Mouse (Mus musculus): Measurements from ENCODE around the gene Lama2. TPM values are rescaled to one million over a fixed set of nuclear protein-coding genes. Genes with fewer than 3 reads are reported as not detected.

Gene Lama2
- polyA plus RNA-seq, 1 experiment from 2014 or later: 22.3 TPM

DNA sequence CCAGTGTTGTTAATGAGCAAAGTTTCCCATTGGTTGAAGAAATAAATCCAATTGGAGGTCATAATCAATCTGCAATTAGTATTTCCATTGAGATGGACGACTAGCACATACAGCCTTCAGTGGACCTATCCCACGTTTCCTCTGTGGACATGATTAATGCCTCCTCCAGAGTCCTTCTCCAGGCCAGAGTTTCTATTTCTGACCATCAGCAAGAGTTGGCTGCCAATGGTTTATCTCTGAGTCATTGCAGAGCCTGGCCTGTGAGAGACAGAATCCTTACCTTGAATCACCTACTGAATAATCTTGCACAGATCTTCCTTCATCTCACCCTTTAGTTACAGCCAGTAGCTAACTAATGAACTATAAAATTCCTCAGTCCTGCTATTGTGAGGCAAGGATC, 86.3 kb downstream of the Lama2 start:
- Histone ChIP-seq H3K4me3 (no peak overlapping the region), H3K4me1 (no peaks in the 10 kb centered on the region), H3K27me3 (no peaks in the 10 kb centered on the region), H3K9ac (no peak overlapping the region), H3K27ac (no peak overlapping the region), H3K36me3 (no peaks in the 10 kb centered on the region), H3K9me3 (no peaks in the 10 kb centered on the region), H3K4me2 (no peak overlapping the region)
- 89% methylated on average over 2 of the region's 2 CpGs for WGBS
- no peak for ATAC-seq (ENCODE audit: insufficient number of reproducible peaks, insufficient read depth, low FRiP score, low TSS enrichment, low read depth)

GRCm38 (mm10) chr10:27508847-27509459, 110.6 kb downstream of the Lama2 start:
- WGBS: 77% methylated on average over 3 of the region's 3 CpGs
- Histone ChIP-seq H3K4me2 (no peak overlapping the region), H3K4me1 (no peaks in the 10 kb centered on the region), H3K27ac (no peak overlapping the region), H3K36me3 (no peaks in the 10 kb centered on the region), H3K9ac (no peak overlapping the region), H3K4me3 (no peak overlapping the region), H3K27me3 (no peaks in the 10 kb centered on the region), H3K9me3 (no peaks in the 10 kb centered on the region)
- no peak for ATAC-seq (ENCODE audit: insufficient number of reproducible peaks, insufficient read depth, low FRiP score, low TSS enrichment, low read depth)

GRCm38 (mm10) chr10:27500863-27501262, 118.7 kb downstream of the Lama2 start:
- no peaks in the 10 kb centered on the region for H3K36me3 ChIP-seq
- H3K9me3 ChIP-seq: no peaks in the 10 kb centered on the region
- no peak overlapping the region for H3K27ac ChIP-seq
- no peak overlapping the region for H3K4me2 ChIP-seq
- no peak overlapping the region for H3K4me3 ChIP-seq
- ATAC-seq (ENCODE audit: insufficient number of reproducible peaks, insufficient read depth, low FRiP score, low TSS enrichment, low read depth): no peak
- WGBS: 72% methylated on average over 3 of the region's 3 CpGs
- no peak overlapping the region for H3K9ac ChIP-seq
- no peaks in the 10 kb centered on the region for H3K27me3 ChIP-seq
- H3K4me1 ChIP-seq: no peaks in the 10 kb centered on the region

DNA sequence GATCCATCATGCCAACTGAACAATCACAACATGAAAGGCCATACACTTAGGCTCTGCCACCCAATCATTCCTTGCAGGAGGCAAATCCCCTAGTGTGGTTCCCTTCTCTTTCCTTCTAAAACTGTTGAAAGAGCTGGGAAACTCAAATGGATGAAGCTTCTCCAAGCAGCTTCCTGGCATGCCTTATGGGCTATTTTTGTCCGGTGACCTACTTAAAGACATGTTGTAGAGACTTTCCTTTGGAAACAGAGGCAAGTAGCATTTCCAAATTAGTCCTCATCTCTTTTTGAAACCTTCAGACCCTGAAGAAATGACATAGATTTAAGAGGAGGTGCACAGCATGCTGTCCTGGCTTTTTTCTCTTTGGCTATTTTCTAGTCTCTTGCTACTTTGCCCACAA, 131.1 kb downstream of the Lama2 start:
- Histone ChIP-seq H3K27me3 (no peaks in the 10 kb centered on the region), H3K9me3 (no peaks in the 10 kb centered on the region), H3K27ac (no peak overlapping the region), H3K4me2 (no peak overlapping the region), H3K36me3 (no peaks in the 10 kb centered on the region), H3K9ac (no peak overlapping the region), H3K4me1 (no peaks in the 10 kb centered on the region), H3K4me3 (no peak overlapping the region)
- no peak for ATAC-seq (ENCODE audit: insufficient number of reproducible peaks, insufficient read depth, low FRiP score, low TSS enrichment, low read depth)
- 89% methylated on average over 1 of the region's 1 CpGs for WGBS

DNA sequence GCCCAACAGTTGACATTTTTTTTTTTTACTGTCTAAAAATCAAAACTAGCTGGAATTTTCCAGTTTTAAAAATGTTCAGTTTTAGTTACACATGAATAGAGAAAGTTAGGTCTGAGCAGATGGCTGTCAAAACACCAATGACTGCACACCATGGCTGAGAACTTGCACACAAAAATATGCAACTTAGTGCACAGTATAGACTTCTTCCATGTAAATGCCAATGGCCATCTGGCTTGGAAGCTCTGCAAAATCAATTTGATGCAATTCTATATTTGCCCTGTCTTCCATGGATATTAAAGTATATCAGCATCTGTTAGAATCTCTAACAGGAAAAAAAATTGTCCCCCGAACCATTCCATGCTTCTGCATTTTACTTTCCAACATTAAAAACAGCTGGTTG, 135.5 kb downstream of the Lama2 start:
- no peak for ATAC-seq (ENCODE audit: insufficient number of reproducible peaks, insufficient read depth, low FRiP score, low TSS enrichment, low read depth)

GRCm38 (mm10) chr10:27475540-27475939, 144.0 kb downstream of the Lama2 start:
- peak overlapping the region; percentile 14 for H3K27ac ChIP-seq
- ATAC-seq (ENCODE audit: insufficient number of reproducible peaks, insufficient read depth, low FRiP score, low TSS enrichment, low read depth): no peak
- H3K4me3 ChIP-seq: no peak overlapping the region
- H3K9me3 ChIP-seq: no peaks in the 10 kb centered on the region
- H3K9ac ChIP-seq: no peak overlapping the region
- no peaks in the 10 kb centered on the region for H3K36me3 ChIP-seq
- H3K27me3 ChIP-seq: no peaks in the 10 kb centered on the region
- 25% methylated on average over 3 of the region's 3 CpGs for WGBS
- 0 out of 2 replicates have a peak, but pooled peaks cover 9% of the 10 kb centered on the region for H3K4me1 ChIP-seq
- no peak overlapping the region for H3K4me2 ChIP-seq

More for the DNA sequence above, 135.5 kb downstream of the Lama2 start:
- H3K4me2 ChIP-seq: no peak overlapping the region
- no peak overlapping the region for H3K27ac ChIP-seq
- WGBS: 27% methylated on average over 1 of the region's 1 CpGs
- no peak overlapping the region for H3K4me3 ChIP-seq
- H3K9ac ChIP-seq: no peak overlapping the region
- H3K27me3 ChIP-seq: no peaks in the 10 kb centered on the region
- no peaks in the 10 kb centered on the region for H3K4me1 ChIP-seq
- H3K9me3 ChIP-seq: no peaks in the 10 kb centered on the region
- H3K36me3 ChIP-seq: no peaks in the 10 kb centered on the region

GRCm38 (mm10) chr10:27468274-27468673, 151.3 kb downstream of the Lama2 start:
- 78% methylated on average over 1 of the region's 1 CpGs for WGBS
- Histone ChIP-seq H3K4me2 (no peak overlapping the region), H3K9ac (no peak overlapping the region), H3K9me3 (no peaks in the 10 kb centered on the region), H3K4me3 (no peak overlapping the region), H3K27me3 (no peaks in the 10 kb centered on the region), H3K27ac (no peak overlapping the region), H3K4me1 (no peaks in the 10 kb centered on the region), H3K36me3 (no peaks in the 10 kb centered on the region)
- no peak for ATAC-seq (ENCODE audit: insufficient number of reproducible peaks, insufficient read depth, low FRiP score, low TSS enrichment, low read depth)

DNA sequence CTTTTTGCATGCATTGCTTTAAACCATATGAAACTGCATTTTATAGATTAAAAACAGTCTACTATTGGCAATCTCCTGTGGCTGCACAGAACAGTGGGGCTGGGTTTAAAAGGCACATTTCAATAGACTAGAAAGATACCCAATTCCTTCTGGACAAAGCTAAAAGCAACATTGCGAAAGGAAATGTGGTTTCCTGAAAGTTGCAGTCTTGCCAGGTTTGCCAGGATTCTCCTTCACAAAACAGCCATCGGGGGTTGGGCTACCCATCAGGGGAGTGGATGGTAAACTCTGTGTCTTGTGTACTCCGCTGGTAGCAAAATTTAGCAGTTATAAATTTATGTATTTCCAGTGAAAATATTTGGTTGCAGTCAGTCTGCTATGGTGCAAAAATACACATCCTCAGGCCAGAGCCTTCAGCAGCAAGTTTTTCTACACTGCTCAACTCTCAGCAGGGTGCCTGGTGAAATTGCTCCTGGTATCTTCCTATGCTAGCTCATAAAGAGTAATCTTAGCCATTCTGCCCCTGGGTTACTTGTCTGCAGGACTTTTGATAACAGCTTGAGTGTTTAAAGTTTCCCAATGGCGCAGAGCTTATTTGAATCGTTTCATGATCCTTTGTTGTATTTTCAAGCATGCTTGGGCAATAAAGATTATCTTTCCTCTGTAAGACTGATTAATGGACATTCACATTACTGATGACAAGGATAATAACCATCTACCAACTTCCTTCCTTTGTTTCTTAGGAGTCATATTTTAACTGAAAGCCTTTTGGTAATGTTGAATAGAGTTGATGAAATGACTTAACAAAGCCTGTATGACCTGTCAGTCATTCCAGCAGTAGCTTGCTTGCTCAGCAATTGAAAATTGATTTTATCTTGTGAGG, 205.7 kb downstream of the Lama2 start:
- H3K36me3 ChIP-seq: no peaks in the 10 kb centered on the region

DNA sequence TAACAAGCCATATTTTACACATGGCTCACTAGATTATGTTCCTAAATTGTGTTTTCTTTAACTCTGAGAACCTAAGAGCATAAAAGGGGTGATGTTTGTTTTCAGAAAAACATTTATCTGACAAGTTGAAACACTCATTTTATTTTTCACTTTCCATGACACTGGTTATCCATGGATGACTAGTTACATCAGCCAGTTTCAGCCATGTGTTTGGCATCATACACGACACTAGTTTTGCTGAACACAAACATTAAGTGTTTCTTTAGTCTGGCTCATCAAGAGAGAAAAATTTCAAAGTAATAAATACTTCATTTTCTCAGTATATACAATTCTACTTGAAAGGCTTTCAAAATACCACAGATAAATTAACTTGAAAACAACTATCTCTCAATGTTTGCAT, 228.8 kb downstream of the Lama2 start:
- Histone ChIP-seq H3K4me1 (no peaks in the 10 kb centered on the region), H3K27me3 (no peaks in the 10 kb centered on the region), H3K9ac (no peak overlapping the region), H3K4me3 (no peak overlapping the region), H3K4me2 (no peak overlapping the region), H3K9me3 (no peaks in the 10 kb centered on the region), H3K36me3 (no peaks in the 10 kb centered on the region), H3K27ac (no peak overlapping the region)
- no peak for ATAC-seq (ENCODE audit: insufficient number of reproducible peaks, insufficient read depth, low FRiP score, low TSS enrichment, low read depth)
- WGBS: 75% methylated on average over 1 of the region's 1 CpGs

More for the DNA sequence above, 205.7 kb downstream of the Lama2 start:
- Histone ChIP-seq H3K9ac (no peak overlapping the region), H3K9me3 (no peaks in the 10 kb centered on the region), H3K4me1 (peaks cover 5% of the 10 kb centered on the region; the same call in 1 of the 2 replicates), H3K4me2 (no peak overlapping the region), H3K27ac (no peak overlapping the region), H3K27me3 (no peaks in the 10 kb centered on the region), H3K4me3 (no peak overlapping the region)
- 70% methylated on average over 5 of the region's 5 CpGs for WGBS
- no peak for ATAC-seq (ENCODE audit: insufficient number of reproducible peaks, insufficient read depth, low FRiP score, low TSS enrichment, low read depth)

- ATAC-seq (ENCODE audit: insufficient number of reproducible peaks, insufficient read depth, low FRiP score, low TSS enrichment, low read depth): no peak
- whole genome bisulfite sequencing: 31% methylated on average over 1 of the region's 1 CpGs
Measured at GRCm38 (mm10) chr10:27387531-27387930, 232.0 kb downstream of the Lama2 start.

DNA sequence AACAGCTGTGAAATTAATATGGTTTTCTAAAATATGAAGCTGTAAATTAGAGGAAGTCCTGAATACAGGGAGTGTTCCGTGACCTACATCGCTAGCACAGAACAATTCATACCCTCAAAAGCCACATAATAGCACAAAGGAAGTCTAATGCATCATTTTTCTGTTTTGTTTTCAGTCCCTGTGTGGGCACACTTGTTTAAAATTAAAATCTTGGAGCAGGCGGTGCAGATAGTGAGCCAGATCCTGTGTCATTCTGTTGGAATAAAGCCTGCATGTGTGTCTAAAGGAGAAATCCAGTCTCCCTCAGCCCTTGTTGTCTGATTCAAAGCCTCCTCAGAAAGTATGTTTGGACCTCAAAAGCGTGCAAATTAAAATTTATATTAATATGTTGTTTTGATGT, 234.9 kb downstream of the Lama2 start:
- 69% methylated on average over 4 of the region's 4 CpGs for WGBS
- ATAC-seq (ENCODE audit: insufficient number of reproducible peaks, insufficient read depth, low FRiP score, low TSS enrichment, low read depth): no peak
- Histone ChIP-seq H3K9ac (no peak overlapping the region), H3K36me3 (no peaks in the 10 kb centered on the region), H3K4me1 (no peaks in the 10 kb centered on the region), H3K9me3 (no peaks in the 10 kb centered on the region), H3K4me2 (no peak overlapping the region), H3K4me3 (no peak overlapping the region), H3K27me3 (no peaks in the 10 kb centered on the region), H3K27ac (no peak overlapping the region)

More at GRCm38 (mm10) chr10:27387531-27387930, 232.0 kb downstream of the Lama2 start:
- no peaks in the 10 kb centered on the region for H3K36me3 ChIP-seq
- no peak overlapping the region for H3K4me2 ChIP-seq
- H3K4me1 ChIP-seq: no peaks in the 10 kb centered on the region
- no peak overlapping the region for H3K27ac ChIP-seq
- no peak overlapping the region for H3K9ac ChIP-seq
- H3K9me3 ChIP-seq: no peaks in the 10 kb centered on the region
- H3K27me3 ChIP-seq: no peaks in the 10 kb centered on the region
- no peak overlapping the region for H3K4me3 ChIP-seq
